Mouse (Mus musculus) erythroid progenitor cell, adult 5-6 weeks (primary cell): ENCODE data around the gene Adam33. TPM values are rescaled to one million over a fixed set of nuclear protein-coding genes. Genes with fewer than 3 reads are reported as not detected.
"Not testable (repeated sequence)": the region's sequence is repeated elsewhere in the genome, so short reads cannot be mapped to it uniquely, and the experiment has no call there.

Experiments
- ATAC-seq: replicated peaks from 2 replicates; pipeline ENCODE4 v1.8.0; 2016; ENCODE audit warnings: moderate number of reproducible peaks, mild to moderate bottlenecking, moderate TSS enrichment, inconsistent platforms; ENCODE audit not compliant: poor library complexity, low FRiP score, severe bottlenecking
- total RNA-seq, 2 experiments: library from RNA; stranded (forward) in 1 of 2; stranded (reverse) in 1 of 2; fragments of 150-400 nt in 1 of 2; fragments of 186-747, 209-891 nt in 1 of 2; gene quantifications; 2 replicates each; pipeline versions ENCODE4 v1.2.3 to v1.2.4; 2015 to 2017; ENCODE audit warnings: low replicate concordance in 2 of 2

Adam33 gene
- total RNA-seq, 2 experiments from 2014 or later, result 11.3 to 15.5 TPM

GRCm38 (mm10) chr2:131036757-131037156 is 26.9 kb downstream of the Adam33 start:
- no peak for ATAC-seq

- no peak for ATAC-seq
These were observed 27.3 kb downstream of the Adam33 start for GRCm38 (mm10) chr2:131036343-131036742.

- ATAC-seq, result not testable (repeated sequence)
These were observed 32.2 kb downstream of the Adam33 start for GRCm38 (mm10) chr2:131031406-131031805.

GRCm38 (mm10) chr2:131030998-131031397 is 32.6 kb downstream of the Adam33 start:
- ATAC-seq, result no peak

GRCm38 (mm10) chr2:131030561-131030960 is 33.1 kb downstream of the Adam33 start:
- no peak for ATAC-seq

- ATAC-seq, result no peak
These were observed 34.3 kb downstream of the Adam33 start for GRCm38 (mm10) chr2:131029065-131029935.

GRCm38 (mm10) chr2:131026941-131027340 is 36.7 kb downstream of the Adam33 start:
- no peak for ATAC-seq

GRCm38 (mm10) chr2:131025230-131025629 is 38.4 kb downstream of the Adam33 start:
- ATAC-seq, result no peak

GRCm38 (mm10) chr2:131010566-131010965 is 53.0 kb downstream of the Adam33 start:
- no peak for ATAC-seq

GRCm38 (mm10) chr2:131009123-131009522 is 54.5 kb downstream of the Adam33 start:
- no peak for ATAC-seq

Other genes starting within 250 kb of the Adam33 start
- gene 4930402H24Rik, start 157.4 kb downstream of the Adam33 start, total RNA-seq (2015; ENCODE audit: low replicate concordance), result 14.7 and 32.4 TPM in 2 replicates
- gene 4930402H24Rik, start 157.4 kb downstream of the Adam33 start, total RNA-seq (2017; ENCODE audit: low replicate concordance), result 16.0 and 37.9 TPM in 2 replicates
- 9.7 and 10.1 TPM in 2 replicates for gene Atrn, start 157.3 kb downstream of the Adam33 start, total RNA-seq (2015; ENCODE audit: low replicate concordance)
- 5.8 and 13.7 TPM in 2 replicates for gene Atrn, start 157.3 kb downstream of the Adam33 start, total RNA-seq (2017; ENCODE audit: low replicate concordance)
- 1.3 and 9.7 TPM in 2 replicates for gene Gfra4, start 20.7 kb downstream of the Adam33 start, total RNA-seq (2015; ENCODE audit: low replicate concordance)
- not detected in 2 replicates for gene Gfra4, start 20.7 kb downstream of the Adam33 start, total RNA-seq (2017; ENCODE audit: low replicate concordance)
- 6.8 and 8.8 TPM in 2 replicates for gene Siglec1, start 23.0 kb upstream of the Adam33 start, total RNA-seq (2015; ENCODE audit: low replicate concordance)
- gene Siglec1, start 23.0 kb upstream of the Adam33 start, total RNA-seq (2017; ENCODE audit: low replicate concordance), result 1.8 and 2.6 TPM in 2 replicates
- not detected in 2 replicates for gene Hspa12b, start 63.5 kb upstream of the Adam33 start, total RNA-seq (2015; ENCODE audit: low replicate concordance)
- not detected in 2 replicates for gene Hspa12b, start 63.5 kb upstream of the Adam33 start, total RNA-seq (2017; ENCODE audit: low replicate concordance)
- gene Gm11037, start 69.7 kb upstream of the Adam33 start, total RNA-seq (2015; ENCODE audit: low replicate concordance), result not detected in 2 replicates
- gene Gm11037, start 69.7 kb upstream of the Adam33 start, total RNA-seq (2017; ENCODE audit: low replicate concordance), result not detected in 2 replicates
- 124 and 160 TPM in 2 replicates for gene 1700037H04Rik, start 96.3 kb upstream of the Adam33 start, total RNA-seq (2015; ENCODE audit: low replicate concordance)
- 58.5 and 68.4 TPM in 2 replicates for gene 1700037H04Rik, start 96.3 kb upstream of the Adam33 start, total RNA-seq (2017; ENCODE audit: low replicate concordance)
- 8.3 and 8.8 TPM in 2 replicates for gene Cenpb, start 116.3 kb upstream of the Adam33 start, total RNA-seq (2015; ENCODE audit: low replicate concordance)
- 12.5 and 15.1 TPM in 2 replicates for gene Cenpb, start 116.3 kb upstream of the Adam33 start, total RNA-seq (2017; ENCODE audit: low replicate concordance)
- 345 and 367 TPM in 2 replicates for gene Cdc25b, start 123.1 kb upstream of the Adam33 start, total RNA-seq (2015; ENCODE audit: low replicate concordance)
- 664 and 783 TPM in 2 replicates for gene Cdc25b, start 123.1 kb upstream of the Adam33 start, total RNA-seq (2017; ENCODE audit: low replicate concordance)
- gene Spef1, start 123.5 kb upstream of the Adam33 start, total RNA-seq (2015; ENCODE audit: low replicate concordance), result 4.6 and 4.7 TPM in 2 replicates
- gene Spef1, start 123.5 kb upstream of the Adam33 start, total RNA-seq (2017; ENCODE audit: low replicate concordance), result 4.1 and 6.4 TPM in 2 replicates
- 10.8 and 11.3 TPM in 2 replicates for gene Ap5s1, start 143.3 kb upstream of the Adam33 start, total RNA-seq (2015; ENCODE audit: low replicate concordance)
- gene Ap5s1, start 143.3 kb upstream of the Adam33 start, total RNA-seq (2017; ENCODE audit: low replicate concordance), result 10.9 and 11.4 TPM in 2 replicates
- 27.0 and 33.1 TPM in 2 replicates for gene Mavs, start 170.2 kb upstream of the Adam33 start, total RNA-seq (2015; ENCODE audit: low replicate concordance)
- 12.3 and 16.3 TPM in 2 replicates for gene Mavs, start 170.2 kb upstream of the Adam33 start, total RNA-seq (2017; ENCODE audit: low replicate concordance)
- gene Pank2, start 198.7 kb upstream of the Adam33 start, total RNA-seq (2015; ENCODE audit: low replicate concordance), result 40.0 and 69.2 TPM in 2 replicates
- 37.8 and 65.5 TPM in 2 replicates for gene Pank2, start 198.7 kb upstream of the Adam33 start, total RNA-seq (2017; ENCODE audit: low replicate concordance)